Mouse (Mus musculus) hindlimb bud, embryonic 11.5 days (tissue): ENCODE data around the gene Psmd14.

Experiments
- DNase-seq: peaks from one replicate; pipeline ENCODE4 v3.0.0-alpha.2; 2012; ENCODE audit warnings: low read depth, low spot score; ENCODE audit errors: extremely low spot score

Gene Psmd14

GRCm38 (mm10) chr2:61711108-61712040 lies at the start of gene Psmd14:
Gene Psmd14 (plus strand): TSS chr2:61711694.
- DNase-seq = peak; percentile 62

DNA sequence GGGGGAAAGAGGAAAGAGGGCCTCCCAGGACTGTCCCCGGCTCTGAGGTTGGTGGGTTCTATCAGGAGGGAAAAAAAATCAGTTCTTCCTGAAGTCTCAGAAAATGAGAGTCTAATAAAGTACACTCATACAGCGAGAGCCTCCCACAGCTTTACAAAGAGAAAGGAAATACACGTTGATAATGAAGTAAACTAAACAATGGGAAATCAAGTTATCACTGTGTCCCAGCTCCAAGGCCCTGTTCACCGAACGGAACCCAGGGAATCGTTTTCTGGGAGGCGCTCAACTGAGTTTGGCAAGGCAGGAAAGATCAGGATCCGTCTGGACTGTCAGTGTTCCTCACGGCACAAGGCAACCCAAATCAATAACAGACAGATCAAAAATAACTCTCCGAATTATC lies 48.7 kb upstream of the Psmd14 start:
- DNase-seq = no peak

DNA sequence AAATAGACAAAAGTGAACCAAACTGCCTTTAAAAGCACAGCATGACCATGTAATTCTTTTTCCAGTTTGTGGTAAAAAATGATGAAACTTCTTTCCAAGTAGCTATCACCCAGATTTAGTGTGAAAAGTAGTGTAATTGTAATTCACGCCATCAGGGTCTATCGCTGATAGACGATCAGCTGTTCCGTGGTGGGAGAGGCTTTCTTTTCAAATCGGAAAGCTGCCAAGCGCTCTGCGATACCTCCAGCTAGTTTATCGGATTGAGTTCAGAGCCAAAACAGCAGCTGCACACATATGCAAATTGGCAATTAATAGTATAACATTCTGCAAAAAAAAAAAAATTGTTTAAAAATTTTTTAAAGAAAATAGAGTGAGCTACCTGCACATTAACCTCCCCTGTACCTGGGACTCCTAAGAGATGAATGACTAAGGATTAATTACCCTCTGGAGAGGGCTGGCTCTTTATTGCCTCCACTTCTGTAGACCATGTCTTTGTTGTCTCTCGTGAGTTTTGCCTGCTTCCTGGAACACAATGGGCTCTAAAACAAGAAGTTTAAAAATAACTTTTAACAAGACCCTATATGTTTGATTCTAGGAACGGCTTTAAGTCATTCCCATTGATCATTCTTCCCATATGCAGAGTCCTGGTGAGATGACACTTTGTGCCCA lies 47.8 kb upstream of the Psmd14 start:
- no peak for DNase-seq

DNA sequence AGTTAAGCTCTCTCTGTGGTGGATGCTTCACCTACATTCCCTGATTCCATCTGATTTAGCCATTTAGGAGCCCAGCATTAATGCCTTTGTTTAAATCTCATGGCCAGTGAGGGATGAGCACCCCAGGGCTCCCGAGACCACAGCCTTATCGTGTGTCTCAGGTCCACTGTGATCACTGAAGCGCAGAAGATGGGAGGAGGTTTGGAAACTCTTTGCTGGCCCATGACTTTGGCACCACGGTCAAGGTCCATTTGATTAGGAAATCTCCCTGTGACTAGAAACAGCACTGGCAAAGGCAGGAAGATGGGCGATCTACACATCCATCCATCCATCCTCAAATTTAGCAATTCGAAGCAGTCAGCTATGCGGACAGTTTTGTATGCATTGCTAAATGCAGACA lies 44.1 kb upstream of the Psmd14 start:
- DNase-seq = no peak

DNA sequence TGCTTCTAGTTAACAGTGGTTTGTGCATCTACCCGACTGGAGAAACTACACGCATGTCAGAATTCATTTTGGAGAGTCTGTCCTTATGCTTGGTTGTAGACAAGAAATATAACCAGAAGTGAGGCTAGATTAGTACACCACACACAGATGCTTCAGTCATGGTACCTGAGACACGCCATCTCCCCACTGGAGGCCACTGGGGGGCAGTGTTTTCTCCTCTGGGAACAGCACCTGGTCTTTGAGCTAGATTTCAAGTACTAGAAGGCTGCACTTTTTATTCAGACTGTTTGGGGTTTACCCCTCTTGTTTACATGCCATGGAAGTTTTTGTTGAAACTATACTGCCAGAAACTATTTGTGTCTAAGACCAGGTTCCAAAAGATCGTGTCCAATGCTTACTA lies 43.2 kb upstream of the Psmd14 start:
- no peak for DNase-seq

- DNase-seq = no peak
These were observed 36.9 kb upstream of the Psmd14 start for GRCm38 (mm10) chr2:61674555-61674954.

GRCm38 (mm10) chr2:61681572-61681971 lies 29.9 kb upstream of the Psmd14 start:
- DNase-seq = no peak

DNA sequence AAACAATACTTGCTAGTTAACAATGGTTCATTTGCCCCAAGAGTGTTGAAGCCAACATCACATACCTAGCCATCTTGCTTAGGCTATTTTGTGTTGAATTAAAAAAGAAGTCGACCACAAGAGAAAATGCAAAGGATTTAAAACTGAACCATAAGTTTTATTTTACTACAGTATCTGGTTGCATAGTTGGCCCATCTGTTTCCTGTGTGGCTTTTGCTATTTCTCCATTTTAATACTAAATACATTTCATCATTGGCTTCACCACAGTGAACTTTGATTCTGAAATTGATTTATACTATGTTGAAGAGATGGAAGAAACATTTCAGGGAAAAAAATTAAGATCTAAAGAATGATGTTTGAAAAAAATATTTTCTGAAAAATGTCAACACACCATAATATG lies 25.0 kb upstream of the Psmd14 start:
- DNase-seq = no peak

DNA sequence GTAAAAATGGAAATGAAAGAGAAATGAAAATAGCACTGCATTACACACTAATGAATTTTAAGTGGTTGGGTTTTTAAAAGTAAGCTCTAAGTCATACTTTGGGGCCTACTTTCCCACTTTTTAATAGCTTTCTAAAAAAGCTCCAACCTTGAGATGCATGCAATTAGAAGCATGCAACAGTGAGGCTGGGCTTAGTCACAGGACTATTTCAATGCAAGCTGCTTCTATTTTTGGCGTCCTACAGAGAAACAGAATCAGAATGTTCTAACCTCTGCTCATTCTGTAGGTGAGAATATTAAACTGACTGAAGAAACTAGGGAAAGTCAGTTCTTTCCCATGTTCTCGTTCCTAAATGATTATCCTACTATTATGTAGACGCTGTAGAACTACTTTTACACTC lies 22.4 kb upstream of the Psmd14 start:
- no peak for DNase-seq

- no peak for DNase-seq
These were observed 1.9 kb upstream of the Psmd14 start for GRCm38 (mm10) chr2:61709570-61709969.

DNA sequence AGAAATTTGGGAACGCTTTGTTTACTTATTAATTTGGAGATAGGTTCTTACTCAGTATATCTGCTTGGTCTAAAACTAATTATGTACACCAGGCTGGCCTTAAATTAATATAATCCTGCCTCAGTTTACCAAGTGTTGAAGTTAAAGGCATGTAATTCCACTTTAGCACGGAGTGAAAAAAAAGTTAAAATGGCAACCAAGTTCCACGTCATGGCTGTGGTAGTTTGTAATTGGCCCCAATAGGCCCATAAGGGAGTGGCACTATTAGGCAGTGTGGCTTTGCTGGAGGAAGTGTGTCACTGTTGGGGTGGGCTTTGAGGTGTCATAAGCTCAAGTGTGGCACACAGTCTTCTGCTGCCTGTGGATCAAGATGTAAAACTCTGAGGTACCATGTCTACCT lies 1.0 kb downstream of the Psmd14 start:
- no peak for DNase-seq

DNA sequence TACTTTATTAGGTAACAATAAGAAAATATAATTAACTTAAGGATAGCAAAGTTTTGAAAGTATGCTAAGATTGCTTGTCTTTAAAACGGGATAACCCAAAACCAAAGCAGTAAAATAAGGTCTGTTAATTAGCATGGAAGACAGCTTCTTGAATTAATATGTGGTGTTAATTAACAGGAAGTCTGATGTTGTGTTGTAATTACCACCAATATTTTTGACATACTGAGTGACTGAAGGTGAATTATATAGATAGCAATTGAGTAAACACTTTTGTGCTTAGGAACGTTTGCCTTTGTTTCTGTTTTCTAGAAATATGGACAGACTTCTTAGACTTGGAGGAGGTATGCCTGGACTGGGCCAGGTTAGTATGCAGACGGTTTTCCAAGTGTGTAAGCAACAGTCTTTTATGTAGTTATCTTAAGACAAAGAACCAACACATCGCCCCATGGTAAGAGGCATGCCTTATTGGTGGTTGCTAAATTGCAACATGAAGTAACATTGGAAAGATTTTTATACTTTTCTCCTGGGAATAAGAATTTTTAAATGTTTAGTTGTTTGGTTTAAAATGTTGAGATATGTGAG lies 11.0 kb downstream of the Psmd14 start:
- no peak for DNase-seq

GRCm38 (mm10) chr2:61732802-61733486 lies 21.4 kb downstream of the Psmd14 start:
- no peak for DNase-seq

GRCm38 (mm10) chr2:61734175-61734574 lies 22.7 kb downstream of the Psmd14 start:
- no peak for DNase-seq

- DNase-seq = no peak
These were observed 34.6 kb downstream of the Psmd14 start for GRCm38 (mm10) chr2:61746051-61746450.

GRCm38 (mm10) chr2:61746580-61746979 lies 35.1 kb downstream of the Psmd14 start:
- no peak for DNase-seq

DNA sequence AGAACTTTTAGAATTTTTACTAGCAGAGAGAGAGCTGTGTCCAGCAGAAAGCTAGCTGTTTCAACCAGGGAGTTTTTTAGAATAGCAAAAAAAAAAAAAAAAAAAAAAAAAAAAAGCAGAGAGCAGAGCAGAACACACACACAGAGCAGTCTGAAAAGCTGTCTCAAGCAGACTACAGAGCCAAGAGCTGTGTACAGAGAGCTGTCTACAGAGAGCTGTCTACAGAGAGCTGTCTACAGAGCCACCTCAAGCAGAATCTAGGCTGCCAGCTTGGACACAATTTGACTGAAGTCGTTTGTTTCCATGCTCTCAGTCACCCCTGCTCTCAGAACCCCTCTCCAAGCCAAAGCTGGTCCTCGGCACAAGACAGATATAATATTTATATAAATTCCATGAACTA lies 35.9 kb downstream of the Psmd14 start:
- no peak for DNase-seq

DNA sequence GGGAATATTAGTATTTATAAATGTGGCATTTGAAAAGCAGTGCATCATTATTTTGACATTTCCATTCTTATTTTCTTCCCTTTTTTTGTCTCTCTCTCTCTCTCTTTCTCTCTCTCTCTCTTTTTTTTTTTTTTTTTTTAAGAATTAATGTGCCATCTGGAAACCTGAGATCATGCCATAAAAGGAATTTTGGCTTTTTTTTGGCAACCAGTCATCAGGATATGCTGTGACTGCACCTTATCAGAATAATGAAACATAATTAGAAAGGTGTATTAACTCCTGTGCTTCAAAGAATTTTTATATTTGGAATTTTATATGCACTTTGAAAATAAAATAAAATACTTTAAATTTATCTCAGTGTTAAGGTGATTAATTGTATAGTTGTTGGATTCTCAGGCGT lies 39.2 kb downstream of the Psmd14 start:
- no peak for DNase-seq

DNA sequence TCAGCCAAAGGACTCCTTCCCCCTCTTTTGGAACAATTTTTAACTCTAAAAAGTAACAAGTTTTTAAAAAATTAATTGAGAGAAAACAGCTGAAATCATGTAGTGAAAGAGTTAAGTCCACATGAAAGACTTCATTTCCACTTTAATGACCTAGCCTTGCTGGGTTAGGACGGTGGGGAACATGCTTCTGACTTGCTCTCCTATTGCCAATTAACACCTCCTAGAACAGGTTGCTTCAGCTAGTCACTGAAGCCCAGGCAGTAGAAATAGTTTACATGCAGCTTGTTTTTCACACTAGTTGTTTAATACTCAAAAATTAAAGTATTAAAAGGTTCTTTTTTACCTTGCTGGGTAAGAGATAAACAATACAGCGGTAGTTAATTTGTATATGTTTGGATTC lies 39.8 kb downstream of the Psmd14 start:
- no peak for DNase-seq

- DNase-seq = no peak
These were observed 40.9 kb downstream of the Psmd14 start for GRCm38 (mm10) chr2:61752362-61752761.

DNA sequence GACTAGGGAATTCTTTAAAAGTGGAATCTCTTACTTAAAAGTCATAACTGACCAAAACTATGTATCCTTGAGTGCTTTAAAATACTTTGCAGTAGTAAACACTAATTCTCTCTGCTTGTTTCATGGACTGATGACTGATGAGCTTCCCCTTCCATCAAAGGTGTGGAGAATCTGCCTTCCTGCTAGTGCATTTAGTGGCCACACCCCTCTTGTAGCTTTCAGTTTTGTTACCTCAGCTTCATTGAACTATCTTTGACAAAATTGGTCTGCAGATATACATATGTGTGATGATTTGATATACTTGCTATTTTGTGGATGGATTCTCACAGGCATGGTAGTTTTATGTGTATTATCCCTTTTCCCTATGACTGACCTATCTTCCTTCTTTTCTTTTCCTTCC lies 43.5 kb downstream of the Psmd14 start:
- DNase-seq = no peak
